ENCODE assay signal across 8 mouse cellular contexts in genomic region chr5:135843418-135843817, GRCm38 (mm10). TPM values are rescaled to one million over a fixed set of nuclear protein-coding genes. Genes with fewer than 3 reads are reported as not detected.
DNase-seq lines count a peak whose midpoint lies in the region; ATAC-seq and TF ChIP-seq lines count a peak whose summit lies in the region.

No protein-coding gene starts in this region.

- WGBS in liver, embryonic 14.5 days (ENCODE audit: insufficient replicate concordance), result 20% methylated on average over 5 of the region's 5 CpGs
- 19% methylated on average over 5 of the region's 5 CpGs for WGBS in liver, embryonic 12.5 days (ENCODE audit: insufficient replicate concordance)

- TF ChIP-seq EP300 in liver, embryonic 14.5 days (IDR thresholded peaks at IDR 0.05; ENCODE audit: low read depth), result no peak

- H3K27me3 ChIP-seq in liver, embryonic 14.5 days (ENCODE audit: control insufficient read depth, insufficient read depth, low read length), result no peaks in the 10 kb centered on the region
- peaks cover 32% of the 10 kb centered on the region; the same call in 1 of the 2 replicates for H3K27me3 ChIP-seq in liver, embryonic 12.5 days (replicated peaks)

- no peak for TF ChIP-seq CTCF in liver, embryonic 14.5 days (IDR thresholded peaks at IDR 0.05; ENCODE audit: low read depth)

- no peak overlapping the region for H3K4me2 ChIP-seq in liver, embryonic 14.5 days (ENCODE audit: low read depth)
- H3K4me2 ChIP-seq in liver, embryonic 12.5 days, result no peak overlapping the region

- ATAC-seq in liver, embryonic 14.5 days (ENCODE audit: insufficient read depth), result no peak
- no peak for ATAC-seq in liver, embryonic 12.5 days
- peak; percentile 68 for ATAC-seq in megakaryocyte progenitor cell, adult 5-6 weeks (replicated peaks; ENCODE audit: poor library complexity)

- no peaks in the 10 kb centered on the region for H3K9me3 ChIP-seq in liver, embryonic 14.5 days (ENCODE audit: control insufficient read depth, low read length)
- no peaks in the 10 kb centered on the region; the same call in 1 of the 2 replicates for H3K9me3 ChIP-seq in liver, embryonic 12.5 days (replicated peaks)

- no peaks in the 10 kb centered on the region for H3K4me1 ChIP-seq in liver, embryonic 14.5 days (replicated peaks; ENCODE audit: control insufficient read depth in 2 of 2, insufficient read depth in 2 of 2, low read length in 1 of 2)
- H3K4me1 ChIP-seq in liver, embryonic 12.5 days, result no peaks in the 10 kb centered on the region

- no peaks in the 10 kb centered on the region for H3K36me3 ChIP-seq in liver, embryonic 14.5 days (replicated peaks; ENCODE audit: control insufficient read depth, insufficient read depth, low read depth)
- no peaks in the 10 kb centered on the region for H3K36me3 ChIP-seq in liver, embryonic 12.5 days

- H3K9ac ChIP-seq in liver, embryonic 14.5 days (replicated peaks), result no peak overlapping the region
- no peak overlapping the region for H3K9ac ChIP-seq in liver, embryonic 12.5 days

- intact Hi-C loops in left cerebral cortex, postnatal 4 days (cut with DNase I), result no loop called here

- DNase-seq in liver, embryonic 14.5 days (ENCODE audit: low read depth in 3 of 3, low spot score in 3 of 3), result peak in 2 of 3 experiments; percentile 10 to 22
- DNase-seq in NIH3T3 (ENCODE audit: low read depth), result peak; percentile 86
- DNase-seq in c-Kit-positive CD71-positive TER-119-positive erythroid progenitor cells, embryonic 14.5 days (ENCODE audit: low spot score), result peak; percentile 25
- DNase-seq in left cerebral cortex, postnatal 4 days, result no peak
- DNase-seq in left cerebral cortex, adult 9 months (ENCODE audit: low spot score in 2 of 2), result no peak
- no peak for DNase-seq in T-cell, adult 2 months (ENCODE audit: low spot score)

- no peak overlapping the region for H3K4me3 ChIP-seq in liver, embryonic 14.5 days (ENCODE audit: insufficient read depth in 1 of 2, low read depth in 2 of 2, low read length in 2 of 2)
- no peak overlapping the region for H3K4me3 ChIP-seq in liver, embryonic 12.5 days

- H3K27ac ChIP-seq in liver, embryonic 14.5 days, result no peak overlapping the region
- H3K27ac ChIP-seq in liver, embryonic 12.5 days, result no peak overlapping the region

RNA-seq across cellular contexts. Expression of gene Srrm3, which starts 36.7 kb away (rescaled TPM):
- 0.01 and 0.27 TPM in 2 replicates for polyA plus RNA-seq in liver, embryonic 14.5 days (2012; rRNA removed)
- not detected in 2 replicates for polyA plus RNA-seq in liver, embryonic 14.5 days (2014; fragmentation: Nextera tagmentation; extraction: Ambion mirVana)
- not detected in 2 replicates for polyA plus RNA-seq in liver, embryonic 12.5 days (2016; fragmentation: Nextera tagmentation; extraction: Ambion mirVana)
- total RNA-seq in megakaryocyte progenitor cell, adult 5-6 weeks (2015), result not detected in 2 replicates
- total RNA-seq in megakaryocyte progenitor cell, adult 5-6 weeks (2017), result not detected in 2 replicates
- 10 to 100 TPM; 87.6 to 91.5 TPM for total RNA-seq in left cerebral cortex, postnatal 4 days (2021)

RNA-seq across cellular contexts. Expression of gene Hspb1, which starts 44.3 kb away (rescaled TPM):
- polyA plus RNA-seq in liver, embryonic 14.5 days (2012; rRNA removed), result 1.7 and 1.9 TPM in 2 replicates
- polyA plus RNA-seq in liver, embryonic 14.5 days (2014; fragmentation: Nextera tagmentation; extraction: Ambion mirVana), result 1.7 and 1.8 TPM in 2 replicates
- polyA plus RNA-seq in liver, embryonic 12.5 days (2016; fragmentation: Nextera tagmentation; extraction: Ambion mirVana), result 7.4 TPM in 2 replicates
- not detected in 2 replicates for total RNA-seq in megakaryocyte progenitor cell, adult 5-6 weeks (2015)
- not detected in 2 replicates for total RNA-seq in megakaryocyte progenitor cell, adult 5-6 weeks (2017)
- total RNA-seq in left cerebral cortex, postnatal 4 days (2021), result 1 to 10 TPM; 3.2 to 3.7 TPM

Comparison
In these comparisons a context has a peak if more than half of its experiments do, and no peak if none do; other contexts are left out.
1. DNase-seq: peak in liver, embryonic 14.5 days (2 of 3), NIH3T3 (single experiment) and c-Kit-positive CD71-positive TER-119-positive erythroid progenitor cells, embryonic 14.5 days (single experiment); none in left cerebral cortex, postnatal 4 days (single experiment), left cerebral cortex, adult 9 months (0 of 2) and T-cell, adult 2 months (single experiment).
2. RNA of gene Srrm3, which starts 36.7 kb away (total RNA-seq): 87.6 to 91.5 TPM in left cerebral cortex, postnatal 4 days; not detected in megakaryocyte progenitor cell, adult 5-6 weeks; every median in the first group is over 10 times any median in the second.
3. RNA of gene Hspb1, which starts 44.3 kb away (total RNA-seq): 3.2 to 3.7 TPM in left cerebral cortex, postnatal 4 days; not detected in megakaryocyte progenitor cell, adult 5-6 weeks; every median in the first group is over 4 times any median in the second.